Mouse (Mus musculus) embryonic fibroblast, embryonic 13.5 days (primary cell): ENCODE results near the gene Rgs6.

Experiments used
- CTCF ChIP-seq: IDR thresholded peaks from 2 replicates; pipeline ENCODE4 v1.5.1; 2011; ENCODE audit warnings: mild to moderate bottlenecking, control low read depth, low read length, moderate library complexity, borderline replicate concordance; ENCODE audit not compliant: insufficient read depth
- POLR2A ChIP-seq: IDR thresholded peaks from 2 replicates; pipeline ENCODE4 v1.6.1; 2011; ENCODE audit warnings: low read depth, mild to moderate bottlenecking, control low read depth, low read length, moderate library complexity

DNA sequence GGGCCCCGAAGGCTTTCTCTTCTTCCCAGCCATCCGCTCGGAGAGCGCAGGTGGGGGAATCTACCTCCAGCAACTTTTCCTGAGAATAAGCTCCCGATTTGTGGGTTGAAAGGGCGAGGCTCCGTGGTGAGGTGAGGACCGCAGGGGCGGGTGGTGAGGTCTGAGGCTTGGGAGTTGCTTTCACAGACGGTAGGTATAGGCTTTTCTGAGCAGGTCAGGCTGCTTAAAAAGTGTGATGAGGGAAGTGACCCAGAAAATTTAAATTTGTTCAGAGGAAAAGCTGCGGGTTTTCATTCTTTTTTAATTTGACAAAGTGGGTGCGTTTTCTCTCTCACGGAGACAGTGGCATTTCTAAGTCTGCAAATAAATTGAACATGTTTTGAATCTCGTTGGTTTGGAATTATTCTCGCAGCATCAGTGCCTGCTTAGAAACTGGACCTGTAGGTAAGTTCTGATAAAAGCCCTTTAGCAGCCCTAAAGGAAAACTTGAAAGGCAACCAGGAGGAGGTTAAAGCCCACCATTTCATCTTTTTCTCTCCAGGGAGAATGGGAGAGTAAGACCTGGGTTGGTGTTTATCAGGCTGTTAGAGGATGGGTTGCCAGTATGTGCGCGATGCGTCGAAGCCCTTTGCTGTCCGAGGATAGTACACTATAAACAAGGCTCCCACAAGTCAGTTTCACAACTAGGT is 29.7 kb downstream of the Rgs6 start:
- no peak for TF ChIP-seq CTCF
- no peak for TF ChIP-seq POLR2A
